Mouse (Mus musculus) small intestine, adult 2 months (tissue): Measurements from ENCODE around the gene Hcrt.

ENCODE experiments used
- CTCF ChIP-seq: fragments of 200-500 bp; IDR thresholded peaks from 2 replicates; pipeline ENCODE4 v1.5.1; 2012; ENCODE audit warnings: low read depth, mild to moderate bottlenecking, control low read depth, inconsistent platforms, low read length, moderate library complexity, mixed read lengths; ENCODE audit not compliant: insufficient replicate concordance, insufficient read length; ENCODE audit errors: extremely low read depth
- POLR2A ChIP-seq: fragments of 200-500 bp; IDR thresholded peaks from 2 replicates; pipeline ENCODE4 v1.6.1; 2012; ENCODE audit warnings: low read depth, mild to moderate bottlenecking, control low read depth, inconsistent platforms, low read length, moderate library complexity

GRCm38 (mm10) chr11:100770646-100771408 is 8.1 kb upstream of the Hcrt start, which contains the start of gene Ghdc:
- TF ChIP-seq CTCF (no peak), POLR2A (peak; percentile 34; the same call in 1 of the 2 replicates)
